Comparison of ENCODE assay signal across 17 mouse cellular contexts in the genomic region with DNA sequence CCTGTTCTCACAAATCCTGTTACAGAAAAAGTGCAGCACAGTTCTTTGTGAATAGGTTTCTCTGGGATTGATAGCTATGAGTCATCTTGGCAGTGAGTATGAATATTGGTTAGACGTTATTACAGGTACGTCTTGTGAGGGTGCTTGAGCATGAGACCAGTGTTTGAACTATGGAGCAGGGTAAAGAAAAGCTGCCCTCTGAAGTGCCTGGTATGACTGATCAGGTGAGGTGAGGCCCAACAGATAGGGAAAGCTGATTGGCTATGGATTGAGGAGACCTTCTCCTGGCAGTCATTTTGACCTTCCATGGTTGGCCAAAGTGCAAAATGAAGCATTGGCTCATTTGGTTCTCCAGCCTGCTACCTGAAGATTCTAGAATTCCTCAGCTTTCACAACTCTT.
"Had no signal": no experiment of that assay in that cellular context is flagged by ENCODE, and none has a peak within 500 bp of the region (broad histone marks: within the 10 kb centered on the region; RNA-seq: fewer than 3 reads in every experiment).

No protein-coding gene starts in this region.

- H3K27me3 ChIP-seq: midbrain, embryonic 12.5 days; neural tube, embryonic 13.5 days; neural tube, embryonic 15.5 days had no signal

- H3K36me3 ChIP-seq: midbrain, embryonic 10.5 days; midbrain, embryonic 12.5 days; neural tube, embryonic 13.5 days; neural tube, embryonic 15.5 days had no signal

- ATAC-seq: midbrain, embryonic 16.5 days had no signal

- DNase-seq: midbrain, embryonic 14.5 days; retina, postnatal 1 day; right cerebral cortex, adult 18-20 months; right cerebral cortex, postnatal 25 days; right cerebral cortex, postnatal 4 days; spleen, adult 18-20 months; thymus, adult 18-20 months; thymus, postnatal 14 days; thymus, postnatal 36 days had no signal

- H3K9ac ChIP-seq: liver, embryonic 14.5 days; midbrain, embryonic 12.5 days; neural tube, embryonic 13.5 days; neural tube, embryonic 15.5 days had no signal

- H3K9me3 ChIP-seq: midbrain, embryonic 10.5 days; neural tube, embryonic 13.5 days; neural tube, embryonic 15.5 days had no signal

- H3K4me2 ChIP-seq: liver, embryonic 11.5 days; midbrain, embryonic 12.5 days; neural tube, embryonic 13.5 days; neural tube, embryonic 15.5 days had no signal

- H3K27ac ChIP-seq: liver, embryonic 14.5 days; midbrain, embryonic 10.5 days; midbrain, embryonic 12.5 days; neural tube, embryonic 13.5 days; neural tube, embryonic 15.5 days had no signal

- H3K4me3 ChIP-seq: midbrain, embryonic 10.5 days; midbrain, embryonic 12.5 days; myocyte; neural tube, embryonic 13.5 days; neural tube, embryonic 15.5 days had no signal

- H3K4me1 ChIP-seq: midbrain, embryonic 10.5 days; midbrain, embryonic 12.5 days; neural tube, embryonic 13.5 days; neural tube, embryonic 15.5 days had no signal
